Mouse (Mus musculus): Measurements from ENCODE around the gene Cep97.

Gene Cep97

DNA sequence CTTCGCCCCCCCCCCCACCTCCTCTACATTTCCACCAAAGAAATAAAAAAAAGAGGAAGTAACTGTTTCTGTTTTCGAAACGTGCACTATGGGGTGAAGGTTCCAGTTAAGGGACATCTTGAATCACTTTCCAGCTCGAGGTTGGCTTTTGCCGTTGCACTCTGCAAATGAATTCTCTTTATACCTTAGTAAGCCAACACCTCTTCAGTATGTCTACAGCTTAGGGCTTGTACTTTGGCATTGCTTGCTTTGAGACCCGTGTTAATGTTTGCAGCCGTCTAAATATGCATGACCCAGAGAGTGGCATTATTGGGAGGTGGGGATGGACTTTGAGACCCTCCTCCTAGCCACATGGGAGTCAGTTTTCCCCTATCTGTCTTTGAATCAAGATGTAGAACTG is 42.2 kb downstream of the Cep97 start:
- in situ Hi-C loops (cut with MboI, MseI): no loop called here

DNA sequence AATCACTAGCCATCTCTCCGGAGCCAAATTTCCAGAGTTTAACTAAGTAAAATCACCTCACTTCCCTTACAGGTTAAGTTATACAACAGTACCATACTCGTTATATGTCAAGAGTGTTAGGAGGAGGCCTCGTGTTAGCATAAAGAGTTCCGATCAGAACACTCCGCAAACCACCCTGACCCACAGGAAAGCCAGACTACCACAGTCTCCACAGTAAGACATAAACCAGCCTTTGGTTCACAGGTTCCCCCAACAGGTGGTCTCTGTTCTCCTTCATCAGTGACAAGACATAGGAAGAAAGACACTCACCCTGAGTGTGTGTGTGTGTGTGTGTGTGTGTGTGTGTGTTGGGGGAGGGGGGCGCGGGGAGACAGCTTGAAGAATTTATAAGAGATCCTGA is 43.3 kb downstream of the Cep97 start:
- in situ Hi-C loops (cut with MboI, MseI): no loop called here

DNA sequence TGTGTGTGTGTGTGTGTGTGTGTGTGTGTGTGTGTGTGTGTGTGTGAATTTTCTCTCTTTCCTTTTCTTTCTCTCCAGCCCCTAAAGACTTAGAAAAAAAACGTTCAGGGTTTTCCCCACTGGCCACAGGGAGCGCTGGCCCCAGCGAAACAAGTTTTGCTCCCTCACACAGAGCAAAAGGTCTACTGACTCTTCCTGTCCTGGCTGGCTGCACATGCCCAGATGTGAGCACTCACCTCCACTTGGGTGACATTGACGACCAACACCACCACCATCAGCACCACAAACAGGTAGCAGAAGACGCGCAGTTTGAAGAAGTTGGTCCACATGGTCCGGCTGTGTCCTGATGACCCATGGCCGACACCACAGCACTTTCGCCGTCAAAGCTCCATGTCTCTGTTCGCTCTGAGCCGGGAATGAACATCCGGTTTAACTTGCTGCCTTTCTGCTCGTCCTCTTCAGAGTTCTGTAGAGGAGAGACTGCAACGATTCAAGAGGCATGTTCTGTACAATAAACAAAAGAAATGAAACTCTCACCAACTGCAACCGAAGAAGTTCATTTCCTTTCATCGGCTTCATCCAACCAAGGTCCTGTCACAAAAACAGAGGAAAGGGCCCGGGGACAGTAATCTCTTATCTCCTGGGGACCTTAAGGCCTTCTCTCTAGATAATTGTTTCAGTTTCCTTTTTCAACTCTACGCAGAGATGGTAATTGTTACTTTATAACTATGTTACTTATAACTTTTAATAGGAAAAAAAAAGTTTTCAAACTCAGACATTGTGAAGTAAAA is 44.1 kb downstream of the Cep97 start:
- in situ Hi-C loops (cut with MboI, MseI): no loop called here

DNA sequence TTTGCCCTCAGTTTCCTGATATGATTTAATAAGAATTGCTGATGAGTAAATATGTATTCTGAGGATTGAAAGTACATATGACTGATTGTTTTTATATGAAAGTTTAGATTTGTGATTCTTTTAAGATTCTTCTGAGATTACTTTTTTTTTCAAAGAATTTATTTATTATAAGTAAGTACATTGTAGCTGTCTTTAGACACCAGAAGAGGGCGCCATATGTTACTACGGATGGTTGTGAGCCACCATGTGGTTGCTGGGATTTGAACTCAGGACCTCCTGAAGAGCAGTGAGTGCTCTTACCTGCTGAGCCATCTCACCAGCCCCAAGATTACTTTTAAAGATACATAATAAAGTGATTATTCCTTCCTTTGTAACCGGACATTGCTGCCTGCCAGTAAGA is 45.2 kb downstream of the Cep97 start:
- in situ Hi-C loops (cut with MboI, MseI): no loop called here

DNA sequence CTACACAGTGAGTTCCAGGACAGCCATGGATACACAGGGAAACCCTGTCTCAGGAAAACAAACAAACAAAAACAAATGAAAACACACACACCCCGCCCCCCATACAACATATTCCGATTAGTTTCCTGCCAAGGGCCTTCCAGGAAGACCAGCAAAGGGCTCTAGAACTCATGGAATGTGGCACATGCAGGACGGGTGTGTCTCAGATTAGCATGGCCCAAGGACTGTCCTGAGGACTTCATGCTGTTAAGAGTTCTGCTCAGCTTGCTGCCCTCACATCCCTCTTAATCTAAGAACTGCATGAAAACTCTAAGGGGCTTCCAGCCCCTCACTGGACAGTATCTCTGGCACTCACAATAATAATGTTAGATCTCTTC is 46.1 kb downstream of the Cep97 start:
- in situ Hi-C loops (cut with MboI, MseI): no loop called here

DNA sequence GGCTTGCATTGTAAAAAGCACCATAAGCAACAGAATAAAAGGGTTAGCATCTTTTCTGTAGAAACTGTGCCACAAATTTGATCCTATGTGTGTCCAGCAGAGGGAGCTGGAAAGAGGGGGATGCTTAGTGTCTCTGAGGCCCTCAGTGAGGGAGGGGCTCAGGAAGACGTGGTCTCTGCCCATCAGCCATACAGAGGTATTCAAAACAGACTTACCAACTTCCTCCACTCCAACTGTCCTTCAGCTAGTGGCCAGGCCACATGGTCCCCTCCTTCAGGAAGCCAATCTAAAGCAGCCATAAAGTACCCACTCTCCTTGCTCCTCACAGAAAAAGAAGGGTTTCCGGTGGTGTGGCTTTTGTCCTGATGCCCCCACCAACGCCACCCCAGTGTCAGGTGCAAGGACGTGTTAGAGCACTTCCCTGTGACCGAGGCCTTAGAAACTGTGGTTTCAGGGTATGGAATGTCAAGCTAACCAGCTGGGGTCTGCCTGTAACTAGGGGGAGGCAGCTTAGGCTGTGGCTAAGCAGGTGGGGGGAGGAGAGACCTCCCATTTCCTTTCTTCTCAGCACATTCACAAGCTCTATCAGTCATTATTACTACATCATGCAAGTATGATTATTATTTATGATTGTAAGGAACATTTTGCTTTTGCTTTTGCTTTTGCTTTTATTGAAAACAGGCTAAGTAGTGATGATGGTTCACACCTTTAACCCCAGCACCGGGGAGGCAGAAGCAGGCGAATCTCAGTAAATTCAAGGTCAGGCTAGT is 46.7 kb downstream of the Cep97 start:
- in situ Hi-C loops (cut with MboI, MseI): no loop called here

DNA sequence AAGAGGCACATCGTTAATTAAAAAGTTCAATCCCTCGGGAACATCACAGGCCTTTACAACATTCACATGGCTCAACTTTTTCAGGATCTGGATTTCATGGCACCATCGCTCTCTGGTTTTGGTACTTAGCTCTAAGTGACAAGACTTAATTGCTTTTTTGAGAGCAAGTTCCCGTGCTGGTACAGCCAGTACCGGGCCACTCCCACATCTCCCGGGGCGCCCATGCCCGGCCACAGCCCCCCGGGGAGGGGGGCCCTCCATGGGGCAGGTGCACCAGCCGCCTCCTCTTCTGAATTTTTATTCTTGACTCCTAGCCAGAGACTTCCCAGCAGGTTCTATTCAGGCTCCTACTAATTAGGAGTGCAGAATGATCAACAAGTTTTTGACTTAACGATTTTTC is 50.4 kb downstream of the Cep97 start:
- in situ Hi-C loops (cut with MboI, MseI): no loop called here

DNA sequence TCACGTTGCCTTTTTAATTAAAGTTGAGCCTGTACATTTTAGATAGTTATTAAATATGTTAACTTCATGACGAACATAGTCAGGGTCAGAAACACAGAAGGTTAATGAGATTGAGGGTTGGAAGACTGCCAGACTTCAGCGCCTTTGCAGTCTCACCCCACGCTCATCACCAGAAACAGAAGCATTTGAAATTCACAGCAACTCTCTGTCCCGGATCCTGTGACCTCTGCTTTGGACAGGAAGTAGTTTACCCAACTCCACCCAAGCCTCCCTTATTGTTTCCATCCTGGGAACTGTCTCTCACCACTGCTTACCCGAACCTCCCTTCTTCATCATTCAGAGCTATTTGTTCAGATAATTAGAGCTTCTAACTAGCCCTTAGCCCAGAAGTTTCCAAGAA is 58.6 kb downstream of the Cep97 start:
- in situ Hi-C loops (cut with MboI, MseI): no loop called here

DNA sequence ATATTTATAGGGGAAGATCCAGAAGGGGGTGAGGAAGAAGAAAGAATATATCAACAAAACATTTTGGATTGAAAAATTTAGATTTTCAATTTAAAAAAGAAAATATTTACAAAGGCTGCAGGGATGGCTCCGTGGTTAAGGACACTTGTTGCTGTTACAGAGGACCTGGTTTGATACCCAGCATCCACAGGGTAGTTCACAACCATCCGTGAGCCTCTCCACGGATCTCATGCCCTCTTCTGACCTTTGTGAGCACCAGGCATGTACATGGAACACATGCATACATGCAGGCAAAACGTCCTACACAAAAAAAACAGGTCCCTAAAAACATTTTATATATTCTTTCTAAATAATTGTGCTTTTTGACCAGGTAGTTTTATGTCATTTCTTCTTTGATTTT is 70.8 kb downstream of the Cep97 start:
- in situ Hi-C loops (cut with MboI, MseI): loop anchor here (5.0 to 25.0 kb wide), 3 partner anchors 382 to 1277 kb away; no protein-coding TSS in a partner anchor

DNA sequence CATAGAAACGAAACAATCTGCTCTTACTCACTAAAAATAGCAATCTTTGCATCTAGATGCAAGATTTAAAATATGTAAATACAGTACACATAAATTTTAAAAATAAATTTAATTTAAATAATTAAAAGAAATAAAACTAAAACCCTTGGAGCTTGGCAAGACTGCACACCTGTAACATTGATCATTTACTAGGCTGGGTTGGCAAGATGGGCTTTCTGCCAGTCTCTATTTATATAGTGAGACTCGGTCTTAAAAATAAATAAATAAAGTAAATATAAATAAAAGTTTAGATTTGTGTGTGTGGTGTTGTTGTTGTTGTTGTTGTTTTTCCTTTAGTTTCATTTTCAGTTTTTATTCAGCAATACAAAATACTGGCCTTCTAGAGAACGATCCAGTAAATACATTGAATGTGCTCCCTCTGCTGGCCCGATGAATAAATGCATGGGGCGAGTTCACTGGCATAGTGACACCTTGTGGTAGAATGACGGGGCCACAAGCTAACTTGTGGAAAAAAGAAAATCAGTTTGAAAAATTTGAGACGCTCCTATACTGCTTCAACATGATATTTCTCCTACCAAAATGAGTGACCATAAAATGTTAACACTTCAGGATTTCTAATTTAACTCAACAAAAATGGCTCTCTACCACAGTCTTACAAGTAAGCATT is 71.4 kb downstream of the Cep97 start:
- in situ Hi-C loops (cut with MboI, MseI): loop anchor here (5.0 to 25.0 kb wide), 3 partner anchors 381 to 1276 kb away; no protein-coding TSS in a partner anchor

DNA sequence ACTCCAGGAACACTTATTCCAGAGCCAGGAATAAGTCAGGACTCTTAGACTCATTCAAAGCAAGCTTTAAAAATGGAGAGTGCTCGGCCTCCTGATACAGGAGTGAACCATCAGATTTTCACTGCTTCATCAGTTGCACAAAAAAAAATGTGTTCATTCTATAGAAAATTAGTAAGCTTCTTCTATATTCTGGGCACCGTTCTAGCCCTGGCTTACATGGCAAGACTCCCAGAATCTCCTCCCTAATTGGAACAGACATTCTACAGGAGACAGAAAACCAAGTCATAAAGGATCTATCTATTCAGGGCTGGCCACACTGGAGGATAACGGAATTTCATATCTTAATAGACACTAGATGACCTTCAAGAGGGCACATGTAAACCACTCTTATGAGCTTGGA is 73.6 kb downstream of the Cep97 start:
- in situ Hi-C loops (cut with MboI, MseI): loop anchor here (5.0 to 25.0 kb wide), 3 partner anchors 379 to 1274 kb away; no protein-coding TSS in a partner anchor

DNA sequence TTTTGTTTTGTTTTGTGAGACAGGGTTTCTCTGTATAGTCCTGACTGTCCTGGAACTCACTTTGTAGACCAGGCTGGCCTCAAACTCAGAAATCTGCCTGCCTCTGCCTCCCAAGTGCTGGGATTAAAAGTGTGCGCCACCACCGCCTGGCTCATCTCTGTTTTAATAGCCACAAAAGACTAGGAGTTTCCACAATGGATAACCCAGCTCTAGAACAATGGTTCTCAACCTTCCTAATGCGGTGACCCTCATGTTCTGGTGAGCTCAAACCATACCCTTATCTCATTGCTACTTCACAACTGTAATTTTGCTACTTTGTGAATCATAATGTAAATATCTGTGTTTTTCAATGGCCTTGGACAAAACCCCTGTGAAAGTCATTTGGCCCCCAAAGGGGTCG is 75.2 kb downstream of the Cep97 start:
- in situ Hi-C loops (cut with MboI, MseI): loop anchor here (25.0 kb wide), 2 partner anchors 722 to 1272 kb away; no protein-coding TSS in a partner anchor

DNA sequence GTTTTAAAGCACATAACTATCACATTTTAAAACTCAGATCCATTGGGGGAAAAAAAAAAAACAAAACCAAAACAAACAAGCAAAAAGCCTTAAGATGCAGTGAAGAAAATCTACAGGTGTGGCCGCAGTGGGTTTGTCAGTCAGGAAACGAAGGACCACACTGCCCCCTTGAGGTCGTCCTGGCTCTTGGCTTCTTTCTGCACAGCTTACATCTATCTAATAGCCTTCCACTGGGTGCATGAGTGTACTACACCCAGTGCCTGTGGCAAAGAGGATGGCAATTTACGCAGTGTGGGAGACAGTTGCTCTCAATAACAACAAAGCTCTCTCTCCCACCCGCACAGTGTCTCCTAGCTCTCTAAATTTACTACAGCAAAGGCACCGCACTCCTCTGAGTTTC is 76.2 kb downstream of the Cep97 start:
- in situ Hi-C loops (cut with MboI, MseI): loop anchor here (25.0 kb wide), 2 partner anchors 721 to 1271 kb away; no protein-coding TSS in a partner anchor

DNA sequence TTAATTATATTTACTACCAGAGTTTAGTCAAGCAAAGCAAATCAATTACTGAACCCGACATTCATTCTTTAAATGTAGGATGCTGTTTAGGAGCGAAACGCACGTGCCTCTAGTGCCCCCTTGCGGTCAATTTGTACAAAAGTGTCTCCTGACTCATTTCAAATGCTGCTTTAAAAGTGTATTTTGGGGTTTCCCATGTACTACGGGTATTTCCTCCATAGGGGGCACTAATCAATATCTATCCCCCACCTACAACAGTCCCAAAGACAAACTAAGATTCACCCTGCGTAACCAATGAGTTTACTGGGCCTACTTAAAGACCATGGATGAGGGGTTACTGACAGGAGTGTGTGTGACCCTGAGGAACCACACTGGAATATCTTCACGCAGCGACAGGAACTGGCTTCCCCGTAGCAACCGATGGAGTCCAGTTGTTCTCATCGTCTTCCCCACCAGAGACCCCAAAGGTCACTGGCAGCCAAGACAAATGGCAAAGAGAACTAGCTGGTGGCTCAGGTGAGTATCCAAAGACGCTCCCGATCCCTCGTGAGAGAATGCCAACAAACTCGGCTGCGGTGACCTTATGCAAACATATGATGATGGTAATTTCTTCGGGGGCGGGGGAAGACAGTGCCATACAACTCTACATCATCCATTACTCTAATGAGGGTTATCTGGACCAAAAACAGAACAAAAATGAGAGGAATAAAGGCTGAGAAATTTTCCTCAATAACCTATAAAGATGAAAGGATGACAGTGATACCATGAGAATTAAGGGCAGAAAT is 81.5 kb downstream of the Cep97 start:
- in situ Hi-C loops (cut with MboI, MseI): loop anchor here (25.0 kb wide), 2 partner anchors 716 to 1266 kb away; no protein-coding TSS in a partner anchor

DNA sequence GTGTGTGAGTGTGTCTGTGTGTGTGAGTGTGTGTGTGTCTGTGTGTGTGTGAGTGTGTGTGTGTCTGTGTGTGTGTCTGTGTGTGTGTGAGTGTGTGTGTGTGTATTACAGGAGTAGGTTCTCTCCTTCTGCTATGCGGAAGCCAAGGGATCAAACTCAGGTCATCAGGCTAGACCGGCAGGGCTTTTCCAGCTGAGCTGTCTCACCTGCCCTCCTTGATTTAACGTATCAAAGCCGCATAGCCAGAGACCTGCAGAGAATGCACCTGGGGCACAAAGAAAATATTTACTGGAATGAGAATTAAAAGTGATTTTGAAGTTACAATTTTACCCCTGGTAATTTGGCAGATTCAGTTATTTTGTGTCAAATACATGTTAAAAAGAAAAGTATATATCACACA is 82.1 kb downstream of the Cep97 start:
- in situ Hi-C loops (cut with MboI, MseI): loop anchor here (25.0 kb wide), 2 partner anchors 715 to 1265 kb away; no protein-coding TSS in a partner anchor

DNA sequence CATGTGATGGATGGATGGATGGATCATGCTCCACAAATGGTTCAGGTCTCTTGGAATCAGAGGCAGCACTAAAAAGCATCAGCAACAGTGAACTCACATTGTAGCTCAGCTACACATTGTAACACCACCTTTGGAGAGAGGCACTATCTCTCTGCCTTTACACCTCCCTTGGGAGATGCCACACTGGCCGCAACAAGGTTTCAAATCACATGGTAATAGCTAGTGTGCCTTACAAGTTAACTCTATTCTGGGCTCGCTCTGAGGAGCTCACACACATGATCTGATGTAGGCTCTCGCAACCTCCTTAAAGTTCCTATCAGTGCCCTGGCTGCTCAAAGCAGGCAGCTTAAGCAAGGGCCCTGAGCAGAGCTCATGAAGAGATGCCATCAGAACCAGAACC is 84.2 kb downstream of the Cep97 start:
- in situ Hi-C loops (cut with MboI, MseI): loop anchor here (25.0 kb wide), 2 partner anchors 713 to 1263 kb away; no protein-coding TSS in a partner anchor
